Mouse (Mus musculus) C3H10T1/2 (cell line): ENCODE measurements around the gene Dnph1. TPM values are rescaled to one million over a fixed set of nuclear protein-coding genes. Genes with fewer than 3 reads are reported as not detected.

Experiments used
- polyA plus RNA-seq, 2 experiments: library from polyadenylated mRNA; unstranded; fragments of >200 nt; fragmentation: generic; extraction: Trizol; gene quantifications; one replicate each; pipeline ENCODE4 v1.2.1; 2012; ENCODE audit warnings: missing spikeins in 2 of 2

Dnph1 gene
- polyA plus RNA-seq, result 100 to 1,000 TPM in 1 of 2 experiments, 10 to 100 TPM in 1; 39.0 to 100 TPM

DNA sequence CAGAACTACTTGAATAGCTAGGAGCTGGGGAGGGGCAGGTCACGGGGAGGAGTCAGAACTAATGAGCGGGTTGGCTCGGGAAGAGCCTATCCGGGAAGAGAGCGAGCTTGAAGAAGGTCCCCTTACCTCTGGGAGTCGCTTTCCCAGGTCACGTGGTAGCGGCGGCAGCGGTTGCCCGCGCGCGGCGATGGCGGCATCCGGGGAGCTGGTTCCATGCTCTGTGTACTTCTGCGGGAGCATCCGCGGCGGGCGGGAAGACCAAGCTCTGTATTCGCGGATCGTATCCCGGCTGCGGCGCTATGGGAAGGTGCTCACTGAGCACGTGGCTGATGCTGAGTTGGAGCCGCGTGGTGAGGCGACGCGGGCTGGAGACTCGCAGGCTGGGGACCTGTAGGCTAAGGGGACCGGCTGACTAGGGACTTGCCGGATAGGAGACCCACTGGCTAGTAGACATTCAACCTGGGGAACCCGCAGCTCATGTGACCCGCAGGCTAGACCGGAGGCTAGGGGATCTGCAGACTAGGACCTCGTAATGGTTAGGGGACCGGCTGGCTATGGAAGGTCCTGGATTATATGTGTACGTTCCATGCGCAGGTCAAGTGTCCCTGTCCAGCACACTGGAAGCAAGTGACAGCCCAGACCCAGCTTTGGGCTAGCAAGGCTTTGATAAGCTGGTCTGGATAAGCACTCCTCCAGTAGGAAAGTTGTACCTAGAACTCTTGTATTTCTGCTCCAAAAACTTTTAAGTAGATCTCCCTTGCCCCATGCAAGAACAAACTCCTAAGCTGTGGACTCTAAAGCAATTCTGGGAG is at the start of gene Dnph1:
Gene Dnph1 (plus strand): TSS at position 89 of the 812 bp plus-strand sequence.

DNA sequence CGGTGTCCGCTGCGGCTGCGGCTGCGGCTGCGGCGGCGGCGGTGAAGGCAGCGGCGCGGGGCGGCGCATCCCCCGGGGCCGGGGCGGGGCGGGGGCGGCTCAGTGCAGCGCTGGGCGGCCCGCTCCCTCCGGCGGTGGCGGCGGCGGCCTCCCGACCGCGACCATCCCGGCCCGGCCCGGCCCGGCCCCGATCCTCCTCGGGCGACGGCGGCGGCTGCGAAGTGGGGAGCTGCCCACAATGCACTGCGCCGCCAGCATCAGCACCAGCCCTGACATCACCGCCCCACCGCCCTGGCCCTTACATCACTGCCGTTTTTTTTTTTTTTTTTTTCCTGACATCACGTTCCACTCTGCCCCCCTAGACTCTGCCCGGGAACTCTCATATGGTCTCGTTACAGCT is 9.1 kb upstream of the Dnph1 start, which contains the start of gene Ttbk1:
Gene Ttbk1 (minus strand): TSS at position 245 of the 400 bp plus-strand sequence.

DNA sequence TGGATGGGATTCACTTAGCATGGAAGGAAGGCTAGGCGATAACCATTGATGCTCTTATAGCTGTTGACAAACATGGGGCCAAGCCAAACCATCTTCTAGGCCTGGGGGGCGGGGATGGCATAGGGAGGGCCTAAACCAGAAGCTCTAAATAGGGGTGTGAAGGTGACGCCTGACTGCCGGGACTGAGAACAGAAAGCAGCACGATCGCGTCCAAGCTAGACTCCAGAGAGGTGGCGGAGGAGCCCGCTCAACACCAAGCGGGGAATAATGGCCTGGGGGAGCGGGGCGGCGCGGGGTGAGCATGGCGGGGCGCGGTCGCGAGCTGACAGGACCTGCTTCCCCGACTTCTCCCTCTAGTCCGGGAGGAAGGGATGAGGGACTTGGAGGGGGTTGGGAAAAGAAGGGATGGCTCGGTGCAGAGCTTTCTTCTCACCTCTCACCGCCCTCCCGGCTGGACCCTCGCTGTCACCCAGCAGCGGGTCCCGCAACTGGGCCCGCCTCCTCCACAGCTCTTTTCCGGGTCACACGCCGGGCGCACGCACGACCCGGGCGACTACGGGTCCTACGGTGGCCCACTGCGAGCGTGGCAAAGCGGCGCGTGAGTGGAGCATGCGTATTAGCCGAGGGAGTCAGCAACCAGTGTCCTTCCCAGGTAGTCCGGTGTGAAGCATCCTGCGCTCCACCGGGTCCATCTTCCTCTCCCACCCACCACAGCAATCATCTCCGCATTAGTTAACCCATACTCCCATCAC is 49.5 kb downstream of the Dnph1 start, which contains the start of gene Cul9:
Gene Cul9 (minus strand): TSS at position 576 of the 752 bp plus-strand sequence.

Other genes with a start within 250 kb of the Dnph1 start
- 100 to 1,000 TPM; 111 to 156 TPM for gene Polr1c, start 248.7 kb upstream of the Dnph1 start, polyA plus RNA-seq
- gene Yipf3, start 248.6 kb upstream of the Dnph1 start, polyA plus RNA-seq, result 100 to 1,000 TPM; 159 to 180 TPM
- 10 to 100 TPM; 10.4 to 11.1 TPM for gene Lrrc73, start 243.2 kb upstream of the Dnph1 start, polyA plus RNA-seq
- 10 to 100 TPM; 54.0 to 58.3 TPM for gene Tjap1, start 213.7 kb upstream of the Dnph1 start, polyA plus RNA-seq
- 10 to 100 TPM in 1 of 2 experiments, 1 to 10 TPM in 1; 7.2 to 55.2 TPM for gene Dlk2, start 199.3 kb upstream of the Dnph1 start, polyA plus RNA-seq
- 1 to 10 TPM; 2.7 to 7.7 TPM for gene Abcc10, start 168.4 kb upstream of the Dnph1 start, polyA plus RNA-seq
- gene Zfp318, start 113.0 kb upstream of the Dnph1 start, polyA plus RNA-seq, result 1 to 10 TPM in 1 of 2 experiments, under 1 TPM in 1; 0.54 to 5.8 TPM
- under 1 TPM in 1 of 2 experiments, not detected in 1; 0.93 TPM for gene Crip3, start 67.8 kb upstream of the Dnph1 start, polyA plus RNA-seq
- not detected for gene Slc22a7, start 58.3 kb upstream of the Dnph1 start, polyA plus RNA-seq
- gene Ttbk1, start 9.0 kb upstream of the Dnph1 start, polyA plus RNA-seq, result not detected
- under 1 TPM; 0.07 to 0.85 TPM for gene Cul9, start 49.7 kb downstream of the Dnph1 start, polyA plus RNA-seq
- 10 to 100 TPM; 32.8 to 34.6 TPM for gene Srf, start 59.5 kb downstream of the Dnph1 start, polyA plus RNA-seq
- 1 to 10 TPM in 1 of 2 experiments, under 1 TPM in 1; 0.82 to 7.0 TPM for gene Ptk7, start 132.8 kb downstream of the Dnph1 start, polyA plus RNA-seq
- gene Klc4, start 149.3 kb downstream of the Dnph1 start, polyA plus RNA-seq, result 10 to 100 TPM in 1 of 2 experiments, 1 to 10 TPM in 1; 6.4 to 23.3 TPM
- 100 to 1,000 TPM; 127 to 324 TPM for gene Mrpl2, start 149.5 kb downstream of the Dnph1 start, polyA plus RNA-seq
- gene Cul7, start 153.6 kb downstream of the Dnph1 start, polyA plus RNA-seq, result 100 to 1,000 TPM in 1 of 2 experiments, 10 to 100 TPM in 1; 73.7 to 172 TPM
- gene Rrp36, start 177.6 kb downstream of the Dnph1 start, polyA plus RNA-seq, result 10 to 100 TPM; 30.8 to 53.1 TPM
- 100 to 1,000 TPM; 206 to 222 TPM for gene Mea1, start 182.1 kb downstream of the Dnph1 start, polyA plus RNA-seq
- gene Klhdc3, start 184.2 kb downstream of the Dnph1 start, polyA plus RNA-seq, result 100 to 1,000 TPM in 1 of 2 experiments, 10 to 100 TPM in 1; 71.0 to 103 TPM
- gene Ppp2r5d, start 208.4 kb downstream of the Dnph1 start, polyA plus RNA-seq, result 100 to 1,000 TPM in 1 of 2 experiments, 10 to 100 TPM in 1; 79.4 to 109 TPM
- gene Pex6, start 214.8 kb downstream of the Dnph1 start, polyA plus RNA-seq, result 10 to 100 TPM; 30.1 to 56.6 TPM
- gene Gnmt, start 232.5 kb downstream of the Dnph1 start, polyA plus RNA-seq, result under 1 TPM; 0.30 to 0.38 TPM